Mouse (Mus musculus) pancreas, adult 10 weeks (tissue): Measurements from ENCODE around the gene Ppih. TPM values are rescaled to one million over a fixed set of nuclear protein-coding genes. Genes with fewer than 3 reads are reported as not detected.

Source experiments
- polyA plus RNA-seq: library from polyadenylated mRNA; stranded (reverse); fragments of 350-450 nt; fragmentation: Illumina TruSeq; extraction: RNeasy Lipid Tissue Mini Kit (QIAGEN cat#74804); gene quantifications from one replicate; pipeline ENCODE4 v1.2.3, GENCODE M21; 2015; ENCODE audit warnings: low read depth, low replicate concordance; ENCODE audit not compliant: insufficient read depth

Gene Ppih
- 6.9 TPM for polyA plus RNA-seq

GRCm38 (mm10) chr4:119320131-119320830 is at the start of gene Ppih:
TSS of gene Ppih (minus strand) at chr4:119320546.

GRCm38 (mm10) chr4:119294415-119295133 is 25.8 kb downstream of the Ppih start, which contains the start of gene Ybx1:
TSS of gene Ybx1 (minus strand) at chr4:119294604.

GRCm38 (mm10) chr4:119255351-119255750 is 65.0 kb downstream of the Ppih start, which contains the start of gene Cldn19:
TSS of gene Cldn19 (plus strand) at chr4:119255414.

Other genes starting within 250 kb of the Ppih start
- gene Slc2a1, start 211.8 kb downstream of the Ppih start, polyA plus RNA-seq = 4.1 TPM
- gene Zfp691, start 146.4 kb downstream of the Ppih start, polyA plus RNA-seq = 3.7 TPM
- not detected for gene Ermap, start 130.5 kb downstream of the Ppih start, polyA plus RNA-seq
- 5.2 TPM for gene Svbp, start 125.2 kb downstream of the Ppih start, polyA plus RNA-seq
- gene Tmem269, start 102.3 kb downstream of the Ppih start, polyA plus RNA-seq = not detected
- gene AU022252, start 87.8 kb downstream of the Ppih start, polyA plus RNA-seq = 1.6 TPM
- gene P3h1, start 87.6 kb downstream of the Ppih start, polyA plus RNA-seq = 5.2 TPM
- not detected for gene Cldn19, start 65.1 kb downstream of the Ppih start, polyA plus RNA-seq
- gene Ybx1, start 25.9 kb downstream of the Ppih start, polyA plus RNA-seq = 82.7 TPM
- gene Ccdc30, start 95.0 kb upstream of the Ppih start, polyA plus RNA-seq = 1.5 TPM
- 3.3 TPM for gene Ppcs, start 101.9 kb upstream of the Ppih start, polyA plus RNA-seq
- not detected for gene Zmynd12, start 102.3 kb upstream of the Ppih start, polyA plus RNA-seq
- 0.31 TPM for gene Rimkla, start 172.1 kb upstream of the Ppih start, polyA plus RNA-seq
- 5.0 TPM for gene Foxj3, start 216.5 kb upstream of the Ppih start, polyA plus RNA-seq
- 2.3 TPM for gene Frg2f1, start 219.0 kb upstream of the Ppih start, polyA plus RNA-seq